Mouse (Mus musculus) intestine, embryonic 15.5 days (tissue): ENCODE measurements around the gene Gm7697. TPM values are rescaled to one million over a fixed set of nuclear protein-coding genes. Genes with fewer than 3 reads are reported as not detected.

Experiments
- polyA plus RNA-seq: library from polyadenylated mRNA; unstranded; fragments of >200 nt; fragmentation: Nextera tagmentation; extraction: Ambion mirVana; gene quantifications from 2 replicates; pipeline ENCODE4 v1.2.1, GENCODE M21; 2015

Gm7697 gene
- polyA plus RNA-seq, 1 experiment from 2014 or later: not detected

Other genes starting within 250 kb of the Gm7697 start
- not detected in 2 replicates for gene Gm9495, start 69.4 kb downstream of the Gm7697 start, polyA plus RNA-seq
- 16.0 and 17.6 TPM in 2 replicates for gene Zfp868, start 102.6 kb upstream of the Gm7697 start, polyA plus RNA-seq
- gene Zfp964, start 131.5 kb upstream of the Gm7697 start, polyA plus RNA-seq: 1.1 and 1.2 TPM in 2 replicates
- 23.2 and 24.3 TPM in 2 replicates for gene Zfp869, start 187.7 kb upstream of the Gm7697 start, polyA plus RNA-seq
- gene Zfp963, start 227.0 kb upstream of the Gm7697 start, polyA plus RNA-seq: 5.7 and 6.1 TPM in 2 replicates